Mouse (Mus musculus) liver, adult 2 months (tissue): ENCODE measurements around the gene Bphl. TPM values are rescaled to one million over a fixed set of nuclear protein-coding genes. Genes with fewer than 3 reads are reported as not detected.
"Not testable (repeated sequence)": the region's sequence is repeated elsewhere in the genome, so short reads cannot be mapped to it uniquely, and the experiment has no call there.

ENCODE experiments used
- DNase-seq: peaks from one replicate; pipeline ENCODE4 v3.0.0-alpha.2; 2011; ENCODE audit warnings: low read depth, low spot score; ENCODE audit errors: extremely low read depth
- H3K27ac ChIP-seq: fragments of 200-500 bp; replicated peaks from 2 replicates; pipeline ENCODE4 v1.5.1; 2012; ENCODE audit warnings: low read depth, mild to moderate bottlenecking, control low read depth, inconsistent platforms, low read length; ENCODE audit not compliant: insufficient read depth
- H3K27me3 ChIP-seq: fragments of 200-500 bp; 2 replicates; pipeline ENCODE4 v1.6.1; 2012; ENCODE audit warnings: mild to moderate bottlenecking, moderate library complexity, low read length, inconsistent platforms; ENCODE audit not compliant: control insufficient read depth, insufficient read depth
- H3K36me3 ChIP-seq: fragments of 200-500 bp; 2 replicates; pipeline ENCODE4 v1.6.1; 2012; ENCODE audit warnings: low read length, inconsistent platforms; ENCODE audit not compliant: control insufficient read depth, insufficient read depth
- H3K4me1 ChIP-seq: fragments of 200-500 bp; 2 replicates; pipeline ENCODE4 v1.6.1; 2011; ENCODE audit warnings: low read length; ENCODE audit not compliant: control insufficient read depth, insufficient read depth
- H3K4me3 ChIP-seq: fragments of 200-500 bp; 2 replicates; pipeline ENCODE4 v1.5.1; 2011; ENCODE audit warnings: low read depth, mild to moderate bottlenecking, control low read depth, low read length, moderate library complexity; ENCODE audit not compliant: insufficient read depth
- H3K79me2 ChIP-seq: fragments of 200-500 bp; 2 replicates; pipeline ENCODE4 v1.6.1; 2012; ENCODE audit warnings: inconsistent platforms, mild to moderate bottlenecking, low read length, moderate library complexity; ENCODE audit not compliant: control insufficient read depth, insufficient read depth
- H3K9ac ChIP-seq: fragments of 200-500 bp; 2 replicates; pipeline ENCODE4 v1.6.1; 2012; ENCODE audit warnings: low read depth, mild to moderate bottlenecking, control low read depth, inconsistent platforms, low read length
- CTCF ChIP-seq: fragments of 200-500 bp; IDR thresholded peaks from 2 replicates; pipeline ENCODE4 v1.5.1; 2011; ENCODE audit warnings: low read depth, low read length, control low read depth
- POLR2A ChIP-seq: fragments of 200-500 bp; IDR thresholded peaks from 2 replicates; pipeline ENCODE4 v1.6.1; 2011; ENCODE audit warnings: low read length, control low read depth; ENCODE audit not compliant: insufficient read depth; ENCODE audit errors: extremely low read depth
- WGBS: fragments of 180-500 bp; shearing (Covaris S2); methylation state at CpG from one replicate; pipeline ENCODE4 v1.1.7; 2018; 5-methylcytosine and 5-hydroxymethylcytosine counted together
- polyA plus RNA-seq: library from polyadenylated mRNA; depleted of rRNA; stranded (reverse); fragments of >200 nt; gene quantifications from 2 replicates; pipeline ENCODE4 v1.2.3, GENCODE M21; 2012
- total RNA-seq: library from RNA; depleted of rRNA; stranded (reverse); fragments of >200 nt; gene quantifications from 2 replicates; pipeline ENCODE4 v1.2.3, GENCODE M21; 2014

Bphl gene
- total and polyA plus RNA-seq, 2 experiments = 241 to 287 TPM

GRCm38 (mm10) chr13:34087052-34087812 is 49.8 kb downstream of the Bphl start:
- peaks cover 6% of the 10 kb centered on the region for H3K4me1 ChIP-seq
- no peaks in the 10 kb centered on the region for H3K27me3 ChIP-seq
- TF ChIP-seq POLR2A (no peak), CTCF (no peak)
- H3K27ac ChIP-seq = no peak overlapping the region
- H3K36me3 ChIP-seq = no peaks in the 10 kb centered on the region
- WGBS = 73% methylated on average over 7 of the region's 7 CpGs
- H3K79me2 ChIP-seq = no peaks in the 10 kb centered on the region
- no peak overlapping the region for H3K4me3 ChIP-seq
- H3K9ac ChIP-seq = no peak overlapping the region
- no peak for DNase-seq

- H3K79me2 ChIP-seq = not testable (repeated sequence)
Measured at GRCm38 (mm10) chr13:34088201-34088649, 50.8 kb downstream of the Bphl start.

GRCm38 (mm10) chr13:34088871-34089288 is 51.5 kb downstream of the Bphl start:
- Histone ChIP-seq H3K9ac (no peak overlapping the region), H3K27me3 (no peaks in the 10 kb centered on the region), H3K27ac (no peak overlapping the region), H3K79me2 (no peaks in the 10 kb centered on the region), H3K4me3 (no peak overlapping the region), H3K4me1 (peaks cover 4% of the 10 kb centered on the region), H3K36me3 (no peaks in the 10 kb centered on the region)
- TF ChIP-seq CTCF = no peak
- TF ChIP-seq POLR2A = no peak
- WGBS = 75% methylated on average over 7 of the region's 7 CpGs
- DNase-seq = no peak

More at GRCm38 (mm10) chr13:34088201-34088649, 50.8 kb downstream of the Bphl start:
- H3K27ac ChIP-seq, H3K4me3 ChIP-seq, H3K36me3 ChIP-seq, H3K4me1 ChIP-seq, DNase-seq, H3K27me3 ChIP-seq, H3K9ac ChIP-seq: not testable (repeated sequence)
- WGBS = 79% methylated on average over 5 of the region's 5 CpGs

GRCm38 (mm10) chr13:34089358-34089757 is 52.0 kb downstream of the Bphl start:
- no peak for TF ChIP-seq CTCF
- no peak for TF ChIP-seq POLR2A
- Histone ChIP-seq H3K36me3 (no peaks in the 10 kb centered on the region), H3K27ac (no peak overlapping the region), H3K9ac (no peak overlapping the region), H3K4me1 (0 out of 2 replicates have a peak, but pooled peaks cover under 1% of the 10 kb centered on the region), H3K4me3 (no peak overlapping the region), H3K79me2 (no peaks in the 10 kb centered on the region), H3K27me3 (no peaks in the 10 kb centered on the region)
- WGBS = 73% methylated on average over 3 of the region's 3 CpGs
- DNase-seq = no peak

- Histone ChIP-seq H3K9ac (no peak overlapping the region), H3K4me3 (no peak overlapping the region), H3K36me3 (no peaks in the 10 kb centered on the region), H3K27ac (no peak overlapping the region), H3K27me3 (no peaks in the 10 kb centered on the region), H3K79me2 (no peaks in the 10 kb centered on the region), H3K4me1 (peaks cover 2% of the 10 kb centered on the region; the same call in 1 of the 2 replicates)
- TF ChIP-seq CTCF (no peak), POLR2A (no peak)
- WGBS = 66% methylated on average over 6 of the region's 7 CpGs
- no peak for DNase-seq
Measured at GRCm38 (mm10) chr13:34095542-34096435, 58.4 kb downstream of the Bphl start.
